Mouse (Mus musculus) liver, postnatal 0 days (tissue): ENCODE measurements around the gene Inhba. TPM values are rescaled to one million over a fixed set of nuclear protein-coding genes. Genes with fewer than 3 reads are reported as not detected.

ENCODE experiments used
- ATAC-seq: fragments of 200-750 bp; cut with Nextera tagmentation; 2 replicates; pipeline ENCODE4 v1.8.0; 2017; ENCODE audit warnings: mild to moderate bottlenecking, moderate library complexity
- DNase-seq: peaks from one replicate; pipeline ENCODE4 v3.0.0-alpha.2; 2016
- H3K27ac ChIP-seq: fragments of 300-500 bp; sonication (generic); 2 replicates; pipeline ENCODE4 v1.5.1; 2014; ENCODE audit warnings: antibody characterized with exemption, moderate library complexity, mild to moderate bottlenecking, low read depth
- H3K27me3 ChIP-seq: fragments of 300-500 bp; sonication (generic); 2 replicates; pipeline ENCODE4 v1.6.1; 2014; ENCODE audit warnings: low read length, control low read depth, mixed read lengths; ENCODE audit not compliant: insufficient read depth
- H3K36me3 ChIP-seq: fragments of 300-500 bp; sonication (generic); replicated peaks from 2 replicates; pipeline ENCODE4 v1.6.1; 2014; ENCODE audit warnings: mild to moderate bottlenecking, control low read depth, low read length, moderate library complexity, mixed read lengths; ENCODE audit not compliant: insufficient read depth
- H3K4me1 ChIP-seq: fragments of 300-500 bp; sonication (generic); 2 replicates; pipeline ENCODE4 v1.6.1; 2014; ENCODE audit warnings: antibody characterized with exemption, mild to moderate bottlenecking, control low read depth; ENCODE audit not compliant: insufficient read depth
- H3K4me2 ChIP-seq: fragments of 300-500 bp; sonication (generic); 2 replicates; pipeline ENCODE4 v1.6.1; 2014; ENCODE audit warnings: low read depth, mild to moderate bottlenecking, low read length, moderate library complexity, mixed read lengths
- H3K4me3 ChIP-seq: fragments of 300-500 bp; sonication (generic); 2 replicates; pipeline ENCODE4 v1.5.1; 2014; ENCODE audit warnings: low read depth, low read length
- H3K9ac ChIP-seq: fragments of 300-500 bp; sonication (generic); replicated peaks from 2 replicates; pipeline ENCODE4 v1.6.1; 2014; ENCODE audit warnings: mild to moderate bottlenecking, moderate library complexity
- H3K9me3 ChIP-seq: fragments of 300-500 bp; sonication (generic); 2 replicates; pipeline ENCODE4 v1.6.1; 2016; ENCODE audit warnings: mild to moderate bottlenecking, control low read depth, low read length, mixed read lengths
- CTCF ChIP-seq: sonication (generic); IDR thresholded peaks from 2 replicates; pipeline ENCODE4 v1.5.1; 2016; ENCODE audit warnings: antibody characterized with exemption, low read depth
- EP300 ChIP-seq: IDR thresholded peaks from 2 replicates; pipeline ENCODE4 v1.6.1; 2016; ENCODE audit warnings: antibody characterized with exemption, low read depth, mild to moderate bottlenecking
- WGBS: fragments of 180-500 bp; shearing (Covaris S2); extraction: QIAGEN DNeasy Blood & Tissue Kit; methylation state at CpG from one replicate; pipeline ENCODE4 v1.1.7; 2014; ENCODE audit not compliant: insufficient replicate concordance; 5-methylcytosine and 5-hydroxymethylcytosine counted together
- polyA plus RNA-seq: library from polyadenylated mRNA; unstranded; fragments of >200 nt; fragmentation: Nextera tagmentation; extraction: Ambion mirVana; gene quantifications from 2 replicates; pipeline ENCODE4 v1.2.1, GENCODE M21; 2015

Inhba gene
- polyA plus RNA-seq, 1 experiment from 2014 or later: 7.9 TPM

GRCm38 (mm10) chr13:16005517-16005916 is 6.1 kb upstream of the Inhba start:
- no peak overlapping the region for H3K4me2 ChIP-seq
- 8% methylated on average over 4 of the region's 4 CpGs for WGBS
- ATAC-seq: no peak
- no peaks in the 10 kb centered on the region for H3K36me3 ChIP-seq
- no peak overlapping the region for H3K9ac ChIP-seq
- H3K4me3 ChIP-seq: no peak overlapping the region
- DNase-seq: peak; percentile 53
- H3K27ac ChIP-seq: no peak overlapping the region
- H3K27me3 ChIP-seq: no peaks in the 10 kb centered on the region
- TF ChIP-seq EP300: no peak
- peak; percentile 80 for TF ChIP-seq CTCF
- no peaks in the 10 kb centered on the region for H3K9me3 ChIP-seq
- H3K4me1 ChIP-seq: no peaks in the 10 kb centered on the region

GRCm38 (mm10) chr13:16007748-16008147 is 3.9 kb upstream of the Inhba start:
- ATAC-seq: no peak

GRCm38 (mm10) chr13:16008348-16008747 is 3.3 kb upstream of the Inhba start:
- no peak for TF ChIP-seq CTCF
- 0 out of 2 replicates have a peak, but pooled peaks have one; percentile 36 for TF ChIP-seq EP300
- peak overlapping the region; percentile 5; the same call in 1 of the 2 replicates for H3K9ac ChIP-seq
- peaks cover 11% of the 10 kb centered on the region; the same call in 1 of the 2 replicates for H3K4me1 ChIP-seq
- no peaks in the 10 kb centered on the region for H3K36me3 ChIP-seq
- peak overlapping the region; percentile 79 for H3K27ac ChIP-seq
- peak overlapping the region; percentile 37 for H3K4me3 ChIP-seq
- no peaks in the 10 kb centered on the region for H3K9me3 ChIP-seq
- DNase-seq (peak; percentile 78), ATAC-seq (peak; percentile 90)
- WGBS: 19% methylated on average over 1 of the region's 1 CpGs
- no peaks in the 10 kb centered on the region for H3K27me3 ChIP-seq
- no peak overlapping the region for H3K4me2 ChIP-seq

More at GRCm38 (mm10) chr13:16007748-16008147, 3.9 kb upstream of the Inhba start:
- Histone ChIP-seq H3K27ac (no peak overlapping the region; the same call in 1 of the 2 replicates), H3K27me3 (no peaks in the 10 kb centered on the region), H3K36me3 (no peaks in the 10 kb centered on the region), H3K4me3 (no peak overlapping the region), H3K4me2 (no peak overlapping the region), H3K4me1 (peaks cover 7% of the 10 kb centered on the region; the same call in 1 of the 2 replicates), H3K9me3 (no peaks in the 10 kb centered on the region), H3K9ac (no peak overlapping the region)
- no peak for TF ChIP-seq EP300
- TF ChIP-seq CTCF: no peak
- 62% methylated on average over 4 of the region's 4 CpGs for WGBS
- no peak for DNase-seq

- no peaks in the 10 kb centered on the region for H3K9me3 ChIP-seq
- H3K4me3 ChIP-seq: peak overlapping the region; percentile 37
- no peak for ATAC-seq
These were observed 1.7 kb upstream of the Inhba start for GRCm38 (mm10) chr13:16009766-16010465.

GRCm38 (mm10) chr13:16010586-16010985 is 1.1 kb upstream of the Inhba start:
- ATAC-seq: no peak
- no peak for TF ChIP-seq EP300
- TF ChIP-seq CTCF: no peak
- 77% methylated on average over 4 of the region's 4 CpGs for WGBS
- 0 out of 2 replicates have a peak overlapping the region, but pooled peaks have one; percentile 57 for H3K4me3 ChIP-seq
- no peaks in the 10 kb centered on the region for H3K36me3 ChIP-seq
- H3K27ac ChIP-seq: peak overlapping the region; percentile 79; the same call in 1 of the 2 replicates
- H3K9ac ChIP-seq: peak overlapping the region; percentile 8
- peak overlapping the region; percentile 88 for H3K4me2 ChIP-seq
- no peaks in the 10 kb centered on the region for H3K9me3 ChIP-seq
- no peaks in the 10 kb centered on the region for H3K27me3 ChIP-seq
- H3K4me1 ChIP-seq: peaks cover 11% of the 10 kb centered on the region; the same call in 1 of the 2 replicates
- no peak for DNase-seq

More at GRCm38 (mm10) chr13:16009766-16010465, 1.7 kb upstream of the Inhba start:
- Histone ChIP-seq H3K27me3 (no peaks in the 10 kb centered on the region), H3K4me2 (peak overlapping the region; percentile 88), H3K36me3 (no peaks in the 10 kb centered on the region), H3K27ac (peak overlapping the region; percentile 79; the same call in 1 of the 2 replicates), H3K4me1 (peaks cover 11% of the 10 kb centered on the region; the same call in 1 of the 2 replicates), H3K9ac (peak overlapping the region; percentile 5)
- WGBS: 74% methylated on average over 8 of the region's 8 CpGs
- no peak for DNase-seq
- no peak for TF ChIP-seq CTCF
- TF ChIP-seq EP300: no peak

- H3K9ac ChIP-seq: peak overlapping the region; percentile 67
- 6% methylated on average over 19 of the region's 19 CpGs for WGBS
- no peaks in the 10 kb centered on the region for H3K36me3 ChIP-seq
- H3K27me3 ChIP-seq: no peaks in the 10 kb centered on the region
- peaks cover 11% of the 10 kb centered on the region; the same call in 1 of the 2 replicates for H3K4me1 ChIP-seq
- peak overlapping the region; percentile 57 for H3K4me3 ChIP-seq
- peak; percentile 84 for DNase-seq
- ATAC-seq: peak; percentile 84
- peak overlapping the region; percentile 79 for H3K27ac ChIP-seq
- H3K9me3 ChIP-seq: no peaks in the 10 kb centered on the region
- TF ChIP-seq EP300 (no peak), CTCF (peak; percentile 87)
- H3K4me2 ChIP-seq: peak overlapping the region; percentile 88
These were observed 714 bp downstream of the Inhba start for GRCm38 (mm10) chr13:16012243-16012887.
